Mouse (Mus musculus): Measurements from ENCODE around the gene Ugt1a7c.

DNA sequence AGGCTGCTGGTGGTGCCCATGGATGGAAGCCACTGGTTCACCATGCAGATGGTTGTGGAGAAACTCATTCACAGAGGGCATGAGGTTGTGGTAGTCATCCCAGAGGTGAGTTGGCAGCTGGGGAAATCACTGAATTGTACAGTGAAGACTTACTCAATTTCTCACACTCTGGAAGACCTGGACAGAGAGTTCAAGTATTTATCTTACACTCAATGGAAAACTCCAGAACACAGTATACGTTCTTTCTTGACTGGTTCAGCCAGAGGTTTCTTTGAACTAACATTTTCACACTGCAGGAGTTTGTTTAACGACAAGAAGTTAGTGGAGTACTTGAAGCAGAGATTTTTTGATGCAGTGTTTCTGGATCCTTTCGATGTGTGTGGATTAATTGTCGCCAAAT lies 24.0 kb upstream of the Ugt1a7c start:
- no peak for TF ChIP-seq CTCF (IDR thresholded peaks at IDR 0.05; ENCODE audit: borderline replicate concordance, control insufficient read depth, extremely low read depth, insufficient read depth, low read length, poor library complexity)
- TF ChIP-seq POLR2A (IDR thresholded peaks at IDR 0.05; ENCODE audit: control insufficient read depth, extremely low read depth, insufficient read depth, low read length, poor library complexity), result no peak

Data from thymus, adult 2 months (tissue).